Mouse (Mus musculus): ENCODE measurements around the gene Efna5.

GRCm38 (mm10) chr17:62729754-62730470 lies 151.2 kb downstream of the Efna5 start:
- TF ChIP-seq POLR2A (IDR thresholded peaks at IDR 0.05; ENCODE audit: borderline replicate concordance, insufficient read depth, low read length) (no peak), CTCF (IDR thresholded peaks at IDR 0.05; ENCODE audit: borderline replicate concordance, insufficient read depth, low read depth, low read length) (no peak)

All from cerebellum, adult 2 months (tissue).